Mouse (Mus musculus): ENCODE results near the gene Gm20388. TPM values are rescaled to one million over a fixed set of nuclear protein-coding genes. Genes with fewer than 3 reads are reported as not detected.
"Not testable (repeated sequence)": the region's sequence is repeated elsewhere in the genome, so short reads cannot be mapped to it uniquely, and the experiment has no call there.

Gene Gm20388
- polyA plus RNA-seq, 1 experiment from 2014 or later = 2.5 TPM

DNA sequence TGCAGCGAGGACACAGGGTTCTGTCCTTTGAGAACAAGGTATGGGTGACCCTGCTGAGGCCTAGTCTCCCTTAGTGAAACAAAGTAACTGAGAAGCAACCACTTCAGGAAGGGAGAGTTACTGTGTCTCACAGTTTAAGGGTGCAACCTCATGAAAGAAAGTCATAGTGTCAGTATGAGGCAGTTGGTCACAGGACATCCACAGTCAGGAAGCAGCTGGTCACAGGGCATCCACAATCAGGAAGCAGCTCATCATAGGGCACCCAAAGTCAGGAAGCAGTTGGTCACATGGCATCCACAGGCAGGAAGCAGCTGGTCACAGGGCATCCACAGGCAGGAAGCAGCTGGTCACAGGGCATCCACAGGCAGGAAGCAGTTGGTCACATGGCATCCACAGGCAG is 4266.5 kb downstream of the Gm20388 start:
- WGBS = 94% methylated on average over 1 of the region's 1 CpGs
- not testable (repeated sequence) for H3K4me1 ChIP-seq; H3K27ac ChIP-seq; H3K36me3 ChIP-seq; DNase-seq (ENCODE audit: low spot score); H3K9me3 ChIP-seq (replicated peaks); H3K4me3 ChIP-seq; H3K27me3 ChIP-seq (ENCODE audit: low read depth, poor library complexity, severe bottlenecking)

DNA sequence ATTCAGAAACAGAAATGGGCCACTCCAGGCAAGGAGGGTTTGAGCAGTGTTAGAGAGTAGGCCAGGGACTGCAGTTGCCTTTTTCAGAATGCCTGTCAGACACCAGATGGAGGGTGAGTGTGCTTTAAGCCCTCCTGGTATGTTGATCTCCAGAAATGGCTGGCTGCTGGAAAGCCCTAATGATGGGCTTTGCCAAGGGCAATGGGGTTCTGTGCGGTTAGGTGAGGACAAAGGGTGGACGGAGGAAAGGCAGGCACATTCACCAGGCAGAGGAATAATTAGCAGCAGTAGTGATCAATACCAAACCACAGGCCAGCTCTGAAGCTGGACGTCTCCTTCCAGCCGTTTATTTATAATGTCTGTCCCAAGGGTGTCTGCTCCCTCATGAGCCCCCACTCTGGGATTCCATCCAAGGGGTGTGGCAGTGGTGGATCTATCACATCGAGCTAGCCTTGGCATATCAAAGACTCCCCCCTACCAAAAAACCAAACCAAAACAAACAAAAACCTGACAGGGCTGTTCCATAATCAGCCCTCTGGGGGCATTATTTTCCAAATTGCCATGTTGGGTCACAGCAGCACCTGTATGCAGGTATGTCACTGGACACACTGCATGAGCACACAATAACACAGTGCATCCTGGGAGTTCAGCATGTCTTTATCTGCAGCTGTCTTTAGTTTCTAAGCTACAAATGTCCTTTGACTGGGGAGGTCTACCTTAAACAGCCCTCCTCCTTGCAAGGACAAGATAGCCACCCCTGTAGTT is 4270.2 kb downstream of the Gm20388 start:
- DNase-seq (ENCODE audit: low spot score) = no peak
- 81% methylated on average over 5 of the region's 5 CpGs for WGBS
- Histone ChIP-seq H3K36me3 (no peaks in the 10 kb centered on the region), H3K4me1 (peaks cover 8% of the 10 kb centered on the region; the same call in 1 of the 2 replicates), H3K27me3 (ENCODE audit: low read depth, poor library complexity, severe bottlenecking) (no peaks in the 10 kb centered on the region), H3K9me3 (replicated peaks) (no peaks in the 10 kb centered on the region), H3K27ac (no peak overlapping the region), H3K4me3 (no peak overlapping the region)

- 82% methylated on average over 5 of the region's 5 CpGs for WGBS
- H3K4me3 ChIP-seq = no peak overlapping the region
- no peaks in the 10 kb centered on the region for H3K36me3 ChIP-seq
- no peaks in the 10 kb centered on the region for H3K9me3 ChIP-seq (replicated peaks)
- H3K27me3 ChIP-seq (ENCODE audit: low read depth, poor library complexity, severe bottlenecking) = no peaks in the 10 kb centered on the region
- H3K4me1 ChIP-seq = peaks cover 8% of the 10 kb centered on the region; the same call in 1 of the 2 replicates
- H3K27ac ChIP-seq = no peak overlapping the region
- no peak for DNase-seq (ENCODE audit: low spot score)
Observed at GRCm38 (mm10) chr8:124181751-124182150, 4271.1 kb downstream of the Gm20388 start.

GRCm38 (mm10) chr8:124182224-124182623 is 4271.6 kb downstream of the Gm20388 start:
- no peak for DNase-seq (ENCODE audit: low spot score)
- Histone ChIP-seq H3K27me3 (ENCODE audit: low read depth, poor library complexity, severe bottlenecking) (no peaks in the 10 kb centered on the region), H3K4me1 (peaks cover 8% of the 10 kb centered on the region; the same call in 1 of the 2 replicates), H3K36me3 (no peaks in the 10 kb centered on the region), H3K9me3 (replicated peaks) (no peaks in the 10 kb centered on the region), H3K4me3 (no peak overlapping the region), H3K27ac (no peak overlapping the region)
- 76% methylated on average over 13 of the region's 13 CpGs for WGBS

- 81% methylated on average over 3 of the region's 3 CpGs for WGBS
Observed at GRCm38 (mm10) chr8:124184078-124184477, 4273.4 kb downstream of the Gm20388 start.

DNA sequence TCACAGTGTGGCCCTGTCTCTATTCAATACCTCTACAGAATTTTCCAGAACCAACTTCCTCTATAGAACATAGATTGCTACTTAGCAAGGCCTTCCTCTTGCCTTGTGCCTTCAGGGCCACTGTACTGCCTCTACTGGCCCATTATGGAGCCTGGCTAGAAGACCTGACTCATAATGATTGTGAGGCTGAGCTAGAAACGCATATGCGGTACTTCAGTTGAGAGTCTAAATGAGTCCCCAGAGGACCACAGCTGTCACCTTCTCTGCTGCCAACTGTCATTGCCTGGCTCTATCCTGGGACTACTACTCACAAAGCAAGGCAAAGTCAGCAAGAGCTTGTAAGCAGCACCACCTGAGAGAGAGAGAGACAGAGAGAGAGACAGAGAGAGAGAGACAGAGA is 4273.9 kb downstream of the Gm20388 start:
- Histone ChIP-seq H3K27me3 (ENCODE audit: low read depth, poor library complexity, severe bottlenecking) (no peaks in the 10 kb centered on the region), H3K4me1 (peaks cover 12% of the 10 kb centered on the region), H3K4me3 (no peak overlapping the region), H3K9me3 (replicated peaks) (no peaks in the 10 kb centered on the region), H3K27ac (no peak overlapping the region), H3K36me3 (no peaks in the 10 kb centered on the region)
- DNase-seq (ENCODE audit: low spot score) = no peak
- WGBS = 96% methylated on average over 2 of the region's 2 CpGs

More at GRCm38 (mm10) chr8:124184078-124184477, 4273.4 kb downstream of the Gm20388 start:
- H3K27ac ChIP-seq = no peak overlapping the region
- H3K4me1 ChIP-seq = peaks cover 10% of the 10 kb centered on the region
- no peaks in the 10 kb centered on the region for H3K27me3 ChIP-seq (ENCODE audit: low read depth, poor library complexity, severe bottlenecking)
- H3K4me3 ChIP-seq = no peak overlapping the region
- H3K36me3 ChIP-seq = no peaks in the 10 kb centered on the region
- no peak for DNase-seq (ENCODE audit: low spot score)
- H3K9me3 ChIP-seq (replicated peaks) = no peaks in the 10 kb centered on the region

- H3K4me1 ChIP-seq = peaks cover 12% of the 10 kb centered on the region
- no peak overlapping the region for H3K4me3 ChIP-seq
- no peaks in the 10 kb centered on the region for H3K9me3 ChIP-seq (replicated peaks)
- 94% methylated on average over 6 of the region's 6 CpGs for WGBS
- DNase-seq (ENCODE audit: low spot score) = no peak
- no peak overlapping the region for H3K27ac ChIP-seq
- no peaks in the 10 kb centered on the region for H3K27me3 ChIP-seq (ENCODE audit: low read depth, poor library complexity, severe bottlenecking)
- H3K36me3 ChIP-seq = no peaks in the 10 kb centered on the region
Observed at GRCm38 (mm10) chr8:124185081-124185480, 4274.4 kb downstream of the Gm20388 start.

DNA sequence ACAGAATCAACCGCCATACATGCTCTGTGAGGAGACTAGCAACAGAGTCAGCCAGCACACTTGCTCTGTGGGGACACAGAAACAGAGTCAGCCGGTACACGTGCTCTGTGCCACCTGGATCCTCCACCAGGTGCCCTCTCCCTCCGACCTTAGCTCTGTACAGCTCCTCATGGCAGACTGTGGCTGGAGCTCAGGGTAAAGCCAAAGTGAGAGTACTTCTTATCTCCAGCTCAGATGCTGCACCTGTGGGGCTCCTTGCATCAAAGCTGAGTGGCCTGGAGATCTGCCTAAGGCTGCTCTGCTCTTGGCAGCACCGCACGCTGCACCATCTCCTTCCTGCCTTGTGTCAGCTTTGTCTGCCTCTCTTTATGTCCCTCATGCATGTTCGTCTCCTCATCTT is 4279.7 kb downstream of the Gm20388 start:
- no peaks in the 10 kb centered on the region for H3K36me3 ChIP-seq
- no peak overlapping the region for H3K27ac ChIP-seq
- H3K4me1 ChIP-seq = peaks cover 9% of the 10 kb centered on the region
- 95% methylated on average over 7 of the region's 7 CpGs for WGBS
- no peak overlapping the region for H3K4me3 ChIP-seq
- H3K9me3 ChIP-seq (replicated peaks) = no peaks in the 10 kb centered on the region
- no peak for DNase-seq (ENCODE audit: low spot score)
- no peaks in the 10 kb centered on the region for H3K27me3 ChIP-seq (ENCODE audit: low read depth, poor library complexity, severe bottlenecking)

- H3K4me3 ChIP-seq = no peak overlapping the region
- peaks cover 23% of the 10 kb centered on the region for H3K4me1 ChIP-seq
- WGBS = 90% methylated on average over 4 of the region's 4 CpGs
- no peak overlapping the region for H3K27ac ChIP-seq
- no peaks in the 10 kb centered on the region for H3K9me3 ChIP-seq (replicated peaks)
- no peak for DNase-seq (ENCODE audit: low spot score)
- H3K27me3 ChIP-seq (ENCODE audit: low read depth, poor library complexity, severe bottlenecking) = no peaks in the 10 kb centered on the region
- no peaks in the 10 kb centered on the region for H3K36me3 ChIP-seq
Observed at GRCm38 (mm10) chr8:124192242-124192641, 4281.6 kb downstream of the Gm20388 start.

GRCm38 (mm10) chr8:124192976-124193375 is 4282.3 kb downstream of the Gm20388 start:
- Histone ChIP-seq H3K36me3 (no peaks in the 10 kb centered on the region), H3K4me1 (peaks cover 23% of the 10 kb centered on the region), H3K4me3 (no peak overlapping the region), H3K27ac (peak overlapping the region; percentile 25; the same call in 1 of the 2 replicates), H3K9me3 (replicated peaks) (no peaks in the 10 kb centered on the region), H3K27me3 (ENCODE audit: low read depth, poor library complexity, severe bottlenecking) (no peaks in the 10 kb centered on the region)
- 88% methylated on average over 10 of the region's 10 CpGs for WGBS
- DNase-seq (ENCODE audit: low spot score) = no peak

DNA sequence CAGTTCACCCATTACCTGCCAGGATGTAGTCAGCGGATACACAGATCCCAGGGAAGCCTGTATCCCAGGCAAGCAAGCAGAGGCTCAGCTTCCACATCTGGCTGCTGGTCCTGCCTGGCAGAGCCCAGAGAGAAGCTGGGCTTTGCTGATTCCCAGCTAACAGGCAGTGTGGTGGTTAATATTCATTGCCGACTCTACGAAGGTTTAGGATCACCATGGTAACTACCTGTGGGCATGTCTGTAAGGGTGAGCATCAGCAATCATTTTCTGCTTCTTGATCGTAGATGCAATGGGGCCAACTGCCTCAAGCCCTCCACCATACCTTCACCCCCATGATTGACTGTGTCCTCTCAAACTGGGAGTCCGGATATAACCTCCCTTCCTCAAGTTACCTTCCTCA is 4283.4 kb downstream of the Gm20388 start:
- H3K27me3 ChIP-seq (ENCODE audit: low read depth, poor library complexity, severe bottlenecking) = no peaks in the 10 kb centered on the region
- 90% methylated on average over 5 of the region's 5 CpGs for WGBS
- no peak for DNase-seq (ENCODE audit: low spot score)

GRCm38 (mm10) chr8:124196195-124196594 is 4285.6 kb downstream of the Gm20388 start:
- no peak for DNase-seq (ENCODE audit: low spot score)
- no peaks in the 10 kb centered on the region for H3K27me3 ChIP-seq (ENCODE audit: low read depth, poor library complexity, severe bottlenecking)
- peak overlapping the region; percentile 38; the same call in 1 of the 2 replicates for H3K27ac ChIP-seq
- H3K4me3 ChIP-seq = no peak overlapping the region
- no peaks in the 10 kb centered on the region for H3K36me3 ChIP-seq
- no peaks in the 10 kb centered on the region for H3K9me3 ChIP-seq (replicated peaks)
- WGBS = 58% methylated on average over 5 of the region's 5 CpGs
- H3K4me1 ChIP-seq = peaks cover 22% of the 10 kb centered on the region

More for the DNA sequence above, 4283.4 kb downstream of the Gm20388 start:
- peaks cover 25% of the 10 kb centered on the region for H3K4me1 ChIP-seq
- H3K36me3 ChIP-seq = no peaks in the 10 kb centered on the region
- H3K4me3 ChIP-seq = no peak overlapping the region
- no peaks in the 10 kb centered on the region for H3K9me3 ChIP-seq (replicated peaks)
- no peak overlapping the region for H3K27ac ChIP-seq

DNA sequence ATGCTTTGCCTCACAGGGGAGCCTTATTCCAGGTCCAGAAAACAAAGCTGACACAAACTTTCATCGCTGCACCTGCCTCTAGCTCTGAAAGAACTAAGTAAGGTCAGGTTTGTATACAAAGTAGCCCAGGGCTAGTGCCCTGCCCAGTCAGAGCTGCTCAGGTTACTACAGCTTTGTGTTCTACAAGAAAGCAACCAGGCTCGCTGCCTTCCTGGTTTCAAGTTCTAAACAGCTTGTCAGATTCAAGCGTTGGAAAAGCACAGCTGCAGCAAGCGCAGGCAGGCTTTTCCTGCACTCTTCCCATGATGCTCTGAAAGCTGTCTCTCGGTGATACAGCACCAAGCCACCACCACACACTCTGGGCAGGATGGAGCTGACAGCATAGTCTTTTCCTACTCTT is 4286.2 kb downstream of the Gm20388 start:
- no peak for DNase-seq (ENCODE audit: low spot score)
- peak overlapping the region; percentile 38; the same call in 1 of the 2 replicates for H3K27ac ChIP-seq

More for the DNA sequence above, 4286.2 kb downstream of the Gm20388 start:
- Histone ChIP-seq H3K27me3 (ENCODE audit: low read depth, poor library complexity, severe bottlenecking) (no peaks in the 10 kb centered on the region), H3K4me1 (peaks cover 22% of the 10 kb centered on the region), H3K36me3 (no peaks in the 10 kb centered on the region), H3K4me3 (no peak overlapping the region), H3K9me3 (replicated peaks) (no peaks in the 10 kb centered on the region)
- 54% methylated on average over 5 of the region's 5 CpGs for WGBS
